Mouse (Mus musculus): ENCODE results near the gene Gm9887. TPM values are rescaled to one million over a fixed set of nuclear protein-coding genes. Genes with fewer than 3 reads are reported as not detected.
A peak's percentile ranks its signal among the peaks of the same experiment; 100 is the strongest.

Gene Gm9887
- polyA plus RNA-seq, 1 experiment from 2014 or later: 2.4 TPM

DNA sequence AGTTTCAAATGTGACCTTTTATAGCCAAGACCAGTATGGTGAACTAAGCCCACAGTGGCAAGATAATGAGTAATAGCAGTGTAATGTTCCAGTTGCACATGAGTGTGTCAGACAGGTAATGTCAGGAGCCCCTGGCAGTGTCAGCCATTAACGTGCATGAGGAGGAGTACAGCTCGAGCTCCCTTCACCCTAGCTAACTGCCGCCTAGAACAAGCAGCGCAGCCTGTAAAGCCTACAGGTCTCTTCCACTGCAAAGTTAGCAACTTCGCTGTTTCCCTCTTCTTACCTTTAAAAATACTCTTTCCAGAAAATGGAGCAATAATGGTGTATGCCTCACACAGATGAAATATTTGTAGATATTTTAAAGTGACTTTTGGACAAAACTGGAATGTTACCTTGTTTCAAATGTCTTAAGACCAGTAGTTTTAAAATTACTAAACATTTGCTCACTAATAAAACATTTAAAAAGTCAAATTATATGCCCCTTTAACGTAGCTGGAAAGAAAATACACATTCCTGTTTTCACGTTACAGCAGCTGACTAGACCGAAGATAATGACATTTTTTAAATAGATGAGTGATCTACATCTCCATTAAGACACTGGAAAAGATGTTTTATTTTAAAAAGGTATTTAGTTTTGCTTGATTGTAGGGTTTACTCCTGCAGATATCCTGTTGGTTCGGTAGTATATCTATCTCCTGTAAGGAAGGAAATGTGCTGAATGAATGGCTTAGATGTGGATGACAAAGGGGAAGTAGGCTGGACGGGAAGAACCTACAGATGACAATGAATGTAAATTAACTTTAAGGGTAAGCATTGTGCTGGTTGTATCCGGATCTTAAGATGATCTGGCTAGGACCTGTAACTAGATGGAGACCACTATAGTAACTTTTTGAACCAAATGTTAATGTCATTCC lies 1.9 kb upstream of the Gm9887 start:
- ATAC-seq (ENCODE audit: low FRiP score, low TSS enrichment) (no peak), DNase-seq (ENCODE audit: low spot score) (peak; percentile 32)
- peak overlapping the region; percentile 78 for H3K4me2 ChIP-seq (replicated peaks; ENCODE audit: low read depth)
- peaks cover 4% of the 10 kb centered on the region; the same call in 1 of the 2 replicates for H3K36me3 ChIP-seq (ENCODE audit: control insufficient read depth, insufficient read depth, low read length)
- H3K27me3 ChIP-seq (ENCODE audit: control insufficient read depth, insufficient read depth, low read length): no peaks in the 10 kb centered on the region
- TF ChIP-seq EP300 (optimal IDR thresholded peaks at IDR 0.05) (no peak), CTCF (IDR thresholded peaks at IDR 0.05; ENCODE audit: low read depth) (no peak)
- H3K4me1 ChIP-seq (replicated peaks; ENCODE audit: control insufficient read depth, insufficient read depth): no peaks in the 10 kb centered on the region
- no peaks in the 10 kb centered on the region for H3K9me3 ChIP-seq (ENCODE audit: control insufficient read depth, low read length)
- H3K9ac ChIP-seq (ENCODE audit: low read length): peak overlapping the region; percentile 100
- peak overlapping the region; percentile 61; the same call in 1 of the 2 replicates for H3K27ac ChIP-seq (replicated peaks)
- WGBS: 15% methylated on average over 11 of the region's 11 CpGs
- peak overlapping the region; percentile 99 for H3K4me3 ChIP-seq (ENCODE audit: low read depth, low read length)

DNA sequence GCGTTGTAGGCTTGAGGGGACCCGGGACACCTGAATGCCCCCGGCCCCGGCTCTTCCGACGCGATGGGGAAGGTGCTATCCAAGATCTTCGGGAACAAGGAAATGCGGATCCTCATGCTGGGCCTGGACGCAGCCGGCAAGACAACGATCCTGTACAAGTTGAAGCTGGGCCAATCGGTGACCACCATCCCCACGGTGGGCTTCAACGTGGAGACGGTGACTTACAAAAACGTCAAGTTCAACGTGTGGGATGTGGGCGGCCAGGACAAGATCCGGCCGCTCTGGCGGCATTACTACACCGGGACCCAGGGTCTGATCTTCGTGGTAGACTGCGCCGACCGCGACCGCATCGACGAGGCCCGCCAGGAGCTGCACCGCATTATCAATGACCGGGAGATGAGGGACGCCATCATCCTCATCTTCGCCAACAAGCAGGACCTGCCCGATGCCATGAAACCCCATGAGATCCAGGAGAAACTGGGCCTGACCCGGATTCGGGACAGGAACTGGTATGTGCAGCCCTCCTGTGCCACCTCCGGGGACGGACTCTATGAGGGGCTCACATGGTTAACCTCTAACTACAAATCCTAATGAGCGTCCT lies 573 bp upstream of the Gm9887 start:
- ATAC-seq (ENCODE audit: low FRiP score, low TSS enrichment) (0 out of 2 replicates have a peak, but pooled peaks have one; percentile 0), DNase-seq (ENCODE audit: low spot score) (no peak)
- Histone ChIP-seq H3K9ac (ENCODE audit: low read length) (peak overlapping the region; percentile 100), H3K9me3 (ENCODE audit: control insufficient read depth, low read length) (no peaks in the 10 kb centered on the region), H3K4me2 (replicated peaks; ENCODE audit: low read depth) (peak overlapping the region; percentile 78), H3K4me3 (ENCODE audit: low read depth, low read length) (peak overlapping the region; percentile 99), H3K36me3 (ENCODE audit: control insufficient read depth, insufficient read depth, low read length) (peaks cover 4% of the 10 kb centered on the region; the same call in 1 of the 2 replicates), H3K27ac (replicated peaks) (peak overlapping the region; percentile 99), H3K4me1 (replicated peaks; ENCODE audit: control insufficient read depth, insufficient read depth) (no peaks in the 10 kb centered on the region), H3K27me3 (ENCODE audit: control insufficient read depth, insufficient read depth, low read length) (no peaks in the 10 kb centered on the region)
- TF ChIP-seq CTCF (IDR thresholded peaks at IDR 0.05; ENCODE audit: low read depth) (no peak), EP300 (optimal IDR thresholded peaks at IDR 0.05) (no peak)
- WGBS: under 1% methylated on average over 42 of the region's 42 CpGs

DNA sequence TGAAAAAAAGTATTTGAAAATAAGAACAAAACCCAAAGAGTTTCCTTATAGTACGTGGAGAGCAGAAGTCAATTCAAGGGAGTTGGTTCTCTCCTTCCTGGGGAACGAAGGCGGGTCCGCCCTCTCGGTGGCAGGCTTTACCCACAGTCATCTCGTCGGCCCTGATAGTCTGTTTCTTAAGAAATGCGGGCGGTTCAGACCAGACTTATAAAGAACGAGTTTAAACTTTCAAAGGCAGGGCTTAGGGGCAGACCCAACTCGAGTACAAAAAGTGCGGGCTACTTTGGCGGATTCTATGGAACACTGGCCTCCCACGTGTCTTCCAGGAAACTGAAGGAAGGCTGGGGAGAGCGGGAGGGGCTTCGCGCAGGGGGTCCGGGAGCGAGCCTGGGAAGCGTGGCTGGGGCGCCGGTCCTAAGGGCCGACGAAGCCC lies 821 bp downstream of the Gm9887 start:
- Histone ChIP-seq H3K4me3 (ENCODE audit: low read depth, low read length) (peak overlapping the region; percentile 99), H3K9ac (ENCODE audit: low read length) (peak overlapping the region; percentile 100), H3K27me3 (ENCODE audit: control insufficient read depth, insufficient read depth, low read length) (no peaks in the 10 kb centered on the region), H3K4me2 (replicated peaks; ENCODE audit: low read depth) (peak overlapping the region; percentile 78), H3K27ac (replicated peaks) (peak overlapping the region; percentile 99), H3K9me3 (ENCODE audit: control insufficient read depth, low read length) (no peaks in the 10 kb centered on the region), H3K36me3 (ENCODE audit: control insufficient read depth, insufficient read depth, low read length) (peaks cover 4% of the 10 kb centered on the region; the same call in 1 of the 2 replicates), H3K4me1 (replicated peaks; ENCODE audit: control insufficient read depth, insufficient read depth) (no peaks in the 10 kb centered on the region)
- 1% methylated on average over 23 of the region's 24 CpGs for WGBS
- no peak for DNase-seq (ENCODE audit: low spot score)
- TF ChIP-seq EP300 (optimal IDR thresholded peaks at IDR 0.05) (peak; percentile 56), CTCF (IDR thresholded peaks at IDR 0.05; ENCODE audit: low read depth) (peak; percentile 70)
- peak; percentile 84 for ATAC-seq (ENCODE audit: low FRiP score, low TSS enrichment)

DNA sequence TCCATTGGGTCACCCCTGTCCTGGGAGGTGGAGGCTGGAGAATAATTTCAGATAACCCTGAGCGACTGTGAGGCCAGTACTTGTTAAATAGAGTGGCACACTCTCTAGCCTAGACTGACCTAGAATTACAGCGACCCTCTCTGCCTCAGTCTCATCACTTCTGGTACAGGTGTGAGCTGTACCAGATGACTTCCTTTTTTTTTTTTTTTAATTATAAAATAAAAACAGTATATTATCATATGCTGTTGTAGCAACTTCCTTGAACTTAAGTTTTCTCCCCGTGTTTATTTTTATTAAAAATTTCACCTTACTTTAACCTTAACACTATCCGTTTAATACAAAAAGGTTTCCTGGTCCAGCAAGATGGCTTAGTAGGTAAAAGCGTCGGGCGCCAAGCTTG lies 1.3 kb downstream of the Gm9887 start:
- Histone ChIP-seq H3K27me3 (ENCODE audit: control insufficient read depth, insufficient read depth, low read length) (no peaks in the 10 kb centered on the region), H3K4me2 (replicated peaks; ENCODE audit: low read depth) (peak overlapping the region; percentile 78), H3K9ac (ENCODE audit: low read length) (peak overlapping the region; percentile 100), H3K4me1 (replicated peaks; ENCODE audit: control insufficient read depth, insufficient read depth) (no peaks in the 10 kb centered on the region), H3K27ac (replicated peaks) (peak overlapping the region; percentile 99), H3K9me3 (ENCODE audit: control insufficient read depth, low read length) (no peaks in the 10 kb centered on the region), H3K4me3 (ENCODE audit: low read depth, low read length) (peak overlapping the region; percentile 99), H3K36me3 (ENCODE audit: control insufficient read depth, insufficient read depth, low read length) (peaks cover 4% of the 10 kb centered on the region; the same call in 1 of the 2 replicates)
- DNase-seq (ENCODE audit: low spot score) (no peak), ATAC-seq (ENCODE audit: low FRiP score, low TSS enrichment) (no peak)
- TF ChIP-seq CTCF (IDR thresholded peaks at IDR 0.05; ENCODE audit: low read depth) (no peak), EP300 (optimal IDR thresholded peaks at IDR 0.05) (no peak)
- 10% methylated on average over 7 of the region's 7 CpGs for WGBS

DNA sequence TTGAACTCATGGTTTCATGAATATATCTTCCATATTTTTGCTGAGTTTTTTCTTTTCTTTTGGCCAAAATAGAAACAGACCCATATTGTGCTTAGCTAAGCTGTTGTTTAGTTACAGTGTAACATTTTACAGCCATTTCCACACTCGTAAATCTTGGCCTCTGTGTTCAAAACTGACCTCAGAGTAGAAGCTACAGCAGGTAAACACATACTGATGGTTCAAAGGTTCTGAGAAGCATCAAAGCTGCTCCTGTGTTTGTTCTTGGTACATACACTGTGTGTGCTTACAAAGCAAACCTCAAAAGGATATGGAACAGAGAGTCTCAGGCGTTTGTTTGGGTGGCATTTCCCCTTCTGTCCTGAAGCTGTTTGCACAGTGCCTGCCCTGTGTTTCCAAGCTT lies 4.7 kb downstream of the Gm9887 start:
- H3K4me2 ChIP-seq (replicated peaks; ENCODE audit: low read depth): no peak overlapping the region
- H3K36me3 ChIP-seq (ENCODE audit: control insufficient read depth, insufficient read depth, low read length): no peaks in the 10 kb centered on the region
- no peak for DNase-seq (ENCODE audit: low spot score)
- WGBS: 38% methylated on average over 2 of the region's 2 CpGs
- H3K27me3 ChIP-seq (ENCODE audit: control insufficient read depth, insufficient read depth, low read length): no peaks in the 10 kb centered on the region
- H3K27ac ChIP-seq (replicated peaks): 0 out of 2 replicates have a peak overlapping the region, but pooled peaks have one; percentile 30
- no peak overlapping the region for H3K4me3 ChIP-seq (ENCODE audit: low read depth, low read length)
- peak; percentile 15; the same call in 1 of the 2 replicates for ATAC-seq (ENCODE audit: low FRiP score, low TSS enrichment)
- TF ChIP-seq CTCF (IDR thresholded peaks at IDR 0.05; ENCODE audit: low read depth) (no peak), EP300 (optimal IDR thresholded peaks at IDR 0.05) (no peak)
- no peak overlapping the region for H3K9ac ChIP-seq (ENCODE audit: low read length)
- no peaks in the 10 kb centered on the region for H3K9me3 ChIP-seq (ENCODE audit: control insufficient read depth, low read length)
- no peaks in the 10 kb centered on the region for H3K4me1 ChIP-seq (replicated peaks; ENCODE audit: control insufficient read depth, insufficient read depth)

Data from stomach, postnatal 0 days (tissue).